Mouse (Mus musculus) small intestine, adult 2 months (tissue): Measurements from ENCODE around the gene Ncdn. TPM values are rescaled to one million over a fixed set of nuclear protein-coding genes. Genes with fewer than 3 reads are reported as not detected.
A peak's percentile ranks its signal among the peaks of the same experiment; 100 is the strongest.

Source experiments
- H3K27ac ChIP-seq: fragments of 200-500 bp; 2 replicates; pipeline ENCODE4 v1.5.1; 2012; ENCODE audit warnings: low read depth, low read length, control low read depth, inconsistent platforms; ENCODE audit not compliant: insufficient read depth
- H3K27me3 ChIP-seq: fragments of 200-500 bp; 2 replicates; pipeline ENCODE4 v1.6.1; 2012; ENCODE audit warnings: mild to moderate bottlenecking, moderate library complexity, low read length, inconsistent platforms; ENCODE audit not compliant: control insufficient read depth, insufficient read depth
- H3K36me3 ChIP-seq: fragments of 200-500 bp; 2 replicates; pipeline ENCODE4 v1.6.1; 2012; ENCODE audit warnings: mild to moderate bottlenecking, low read length, control low read depth, inconsistent platforms; ENCODE audit not compliant: control insufficient read depth, insufficient read depth
- H3K4me1 ChIP-seq: fragments of 200-500 bp; 2 replicates; pipeline ENCODE4 v1.6.1; 2012; ENCODE audit warnings: low read length, inconsistent platforms, mixed read lengths; ENCODE audit not compliant: control insufficient read depth, insufficient read depth, insufficient read length
- H3K4me3 ChIP-seq: fragments of 200-500 bp; 2 replicates; pipeline ENCODE4 v1.5.1; 2012; ENCODE audit warnings: low read depth, mild to moderate bottlenecking, control low read depth, inconsistent platforms, low read length, moderate library complexity
- CTCF ChIP-seq: fragments of 200-500 bp; IDR thresholded peaks from 2 replicates; pipeline ENCODE4 v1.5.1; 2012; ENCODE audit warnings: low read depth, mild to moderate bottlenecking, control low read depth, inconsistent platforms, low read length, moderate library complexity, mixed read lengths; ENCODE audit not compliant: insufficient replicate concordance, insufficient read length; ENCODE audit errors: extremely low read depth
- POLR2A ChIP-seq: fragments of 200-500 bp; IDR thresholded peaks from 2 replicates; pipeline ENCODE4 v1.6.1; 2012; ENCODE audit warnings: low read depth, mild to moderate bottlenecking, control low read depth, inconsistent platforms, low read length, moderate library complexity
- WGBS: fragments of 180-500 bp; shearing (Covaris S2); methylation state at CpG from one replicate; pipeline ENCODE4 v1.1.7; 2018; 5-methylcytosine and 5-hydroxymethylcytosine counted together
- polyA plus RNA-seq: library from polyadenylated mRNA; depleted of rRNA; stranded (reverse); fragments of >200 nt; gene quantifications from 2 replicates; pipeline ENCODE4 v1.2.3, GENCODE M21; 2012

The Ncdn gene
- polyA plus RNA-seq, 1 experiment, result 27.2 TPM

DNA sequence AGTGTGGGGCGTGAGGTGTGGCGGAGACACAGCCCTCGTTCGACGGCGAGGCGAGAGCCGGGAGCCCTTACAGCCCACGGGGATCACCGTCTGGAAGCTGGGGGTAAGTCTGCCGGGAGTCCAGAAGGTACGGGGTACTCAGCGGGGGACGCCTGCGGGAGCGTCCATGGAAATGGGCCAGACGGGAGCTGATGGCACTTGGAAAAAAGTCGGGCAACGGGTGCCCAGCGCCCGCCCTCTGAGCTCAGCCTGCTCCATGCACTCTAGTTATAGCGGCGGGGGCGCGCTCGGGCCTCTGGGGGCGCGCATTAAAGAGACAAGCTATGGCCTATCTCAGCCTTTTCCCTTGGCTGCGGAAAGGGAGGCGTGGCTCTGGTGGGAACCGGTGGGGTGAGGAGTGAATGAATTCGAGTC, 17.2 kb downstream of the Ncdn start, which contains the start of gene Tfap2e:
TSS of gene Tfap2e (minus strand) at position 240 of the 414 bp plus-strand sequence.
- H3K27me3 ChIP-seq, result peaks cover 51% of the 10 kb centered on the region
- no peaks in the 10 kb centered on the region for H3K36me3 ChIP-seq
- TF ChIP-seq POLR2A (no peak), CTCF (no peak)
- peak within 1 kb of the TSS; percentile 26 for H3K4me3 ChIP-seq
- WGBS, result 2% methylated on average over 32 of the region's 32 CpGs
- H3K27ac ChIP-seq, result no peak within 1 kb of the TSS
- H3K4me1 ChIP-seq, result peaks cover 8% of the 10 kb centered on the region

DNA sequence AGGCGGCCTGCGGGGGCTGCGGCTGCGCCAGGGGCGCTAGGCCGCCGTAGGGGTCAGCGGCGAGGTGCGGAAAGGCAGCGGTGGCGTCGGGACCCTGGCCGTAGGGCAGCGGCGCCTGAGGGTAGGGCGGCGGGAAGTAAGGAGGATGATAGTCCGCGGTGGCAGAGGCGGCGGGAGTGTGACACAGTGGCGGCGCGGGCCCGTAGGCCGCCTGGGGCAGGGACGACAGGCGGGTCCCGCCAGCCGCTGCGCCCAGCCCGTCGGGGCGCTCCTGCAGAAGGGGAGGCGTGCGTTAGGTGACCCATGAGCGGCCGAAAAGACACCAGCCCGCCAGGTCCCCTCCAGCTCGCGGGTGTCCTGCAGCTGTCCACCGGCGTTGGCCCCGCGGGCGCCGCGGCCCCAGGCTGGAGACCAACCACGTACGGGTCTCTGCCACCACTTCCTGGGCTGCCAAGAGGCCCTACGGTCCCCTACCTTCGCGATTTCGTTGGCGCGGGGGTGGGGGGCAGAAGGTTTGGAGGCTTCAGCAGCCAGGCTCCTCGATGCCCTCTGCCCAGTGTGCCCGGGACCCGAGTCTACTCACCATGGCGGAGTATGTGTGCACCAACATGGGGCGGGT, 17.7 kb downstream of the Ncdn start:
- H3K4me3 ChIP-seq, result peak overlapping the region; percentile 26
- TF ChIP-seq CTCF (no peak), POLR2A (no peak)
- peaks cover 8% of the 10 kb centered on the region for H3K4me1 ChIP-seq
- no peak overlapping the region for H3K27ac ChIP-seq
- 2% methylated on average over 62 of the region's 62 CpGs for WGBS
- peaks cover 55% of the 10 kb centered on the region for H3K27me3 ChIP-seq
- no peaks in the 10 kb centered on the region for H3K36me3 ChIP-seq

DNA sequence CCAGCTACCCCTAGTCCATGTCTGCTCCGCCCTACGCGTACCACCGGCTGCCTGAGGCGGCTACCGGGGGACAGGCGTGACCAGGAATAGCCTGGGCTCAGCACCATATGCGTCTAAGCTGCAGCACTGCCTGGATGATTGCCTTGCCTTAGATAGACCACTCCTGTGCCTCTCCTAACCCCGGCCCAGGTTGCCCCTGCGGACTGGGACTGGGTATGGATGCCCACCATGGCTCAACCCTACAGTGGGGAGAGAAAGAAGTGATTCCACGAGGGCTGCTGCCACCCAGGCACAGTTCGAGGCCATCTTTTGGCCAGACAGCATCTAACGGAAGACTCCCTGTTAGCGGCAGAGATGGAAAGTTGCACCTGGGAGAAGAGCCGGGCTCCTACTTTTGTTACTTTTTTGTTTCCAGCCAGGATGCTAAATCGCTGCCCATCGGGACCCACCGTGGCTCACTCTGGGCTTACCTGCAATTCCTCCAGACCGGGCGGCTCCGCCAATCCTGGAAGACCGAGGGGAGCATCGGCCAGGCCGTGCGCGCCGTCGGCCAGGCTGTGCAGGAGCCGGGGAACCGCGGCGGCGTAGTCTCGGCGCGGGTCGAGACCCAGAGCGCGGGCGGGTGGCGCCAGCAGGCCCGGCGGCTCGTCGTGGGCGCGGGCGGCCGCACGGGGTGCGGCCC, 18.4 kb downstream of the Ncdn start:
- 6% methylated on average over 51 of the region's 51 CpGs for WGBS
- Histone ChIP-seq H3K4me1 (peaks cover 8% of the 10 kb centered on the region), H3K36me3 (no peaks in the 10 kb centered on the region), H3K27ac (no peak overlapping the region), H3K27me3 (peaks cover 55% of the 10 kb centered on the region), H3K4me3 (peak overlapping the region; percentile 26; the same call in 1 of the 2 replicates)
- no peak for TF ChIP-seq CTCF
- no peak for TF ChIP-seq POLR2A

DNA sequence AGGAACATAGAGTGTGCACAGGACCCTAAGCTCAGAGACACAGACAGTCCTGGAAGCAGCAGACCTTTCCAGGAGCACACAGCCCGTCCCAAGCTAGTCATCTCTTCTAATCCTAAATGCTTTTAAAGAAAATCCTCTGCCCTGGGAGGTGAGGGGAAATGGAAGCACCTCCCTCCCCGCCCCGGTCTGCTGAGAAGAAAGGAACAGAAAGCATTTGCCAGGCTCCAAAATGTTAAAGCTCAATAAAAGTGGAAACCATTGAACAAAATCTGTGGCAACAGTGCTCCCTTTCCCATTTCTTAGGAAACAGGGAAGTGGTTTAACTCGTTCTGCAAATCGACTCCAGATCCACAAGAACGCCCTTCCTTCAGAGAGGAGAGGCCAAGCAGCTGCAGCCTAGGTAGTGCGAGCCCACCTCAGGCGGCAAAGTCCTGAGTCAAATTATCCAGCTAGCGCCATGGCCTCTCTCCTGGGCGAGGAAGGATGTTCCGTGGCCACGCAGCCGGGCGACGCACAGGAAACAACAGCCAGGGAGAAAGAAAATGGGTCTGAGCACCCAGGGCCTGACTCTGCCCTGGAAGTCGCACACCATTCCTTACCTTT, 19.1 kb downstream of the Ncdn start:
- Histone ChIP-seq H3K27me3 (peaks cover 58% of the 10 kb centered on the region), H3K27ac (no peak overlapping the region), H3K4me3 (no peak overlapping the region), H3K4me1 (peaks cover 8% of the 10 kb centered on the region), H3K36me3 (no peaks in the 10 kb centered on the region)
- WGBS, result 6% methylated on average over 16 of the region's 16 CpGs
- no peak for TF ChIP-seq CTCF
- no peak for TF ChIP-seq POLR2A

DNA sequence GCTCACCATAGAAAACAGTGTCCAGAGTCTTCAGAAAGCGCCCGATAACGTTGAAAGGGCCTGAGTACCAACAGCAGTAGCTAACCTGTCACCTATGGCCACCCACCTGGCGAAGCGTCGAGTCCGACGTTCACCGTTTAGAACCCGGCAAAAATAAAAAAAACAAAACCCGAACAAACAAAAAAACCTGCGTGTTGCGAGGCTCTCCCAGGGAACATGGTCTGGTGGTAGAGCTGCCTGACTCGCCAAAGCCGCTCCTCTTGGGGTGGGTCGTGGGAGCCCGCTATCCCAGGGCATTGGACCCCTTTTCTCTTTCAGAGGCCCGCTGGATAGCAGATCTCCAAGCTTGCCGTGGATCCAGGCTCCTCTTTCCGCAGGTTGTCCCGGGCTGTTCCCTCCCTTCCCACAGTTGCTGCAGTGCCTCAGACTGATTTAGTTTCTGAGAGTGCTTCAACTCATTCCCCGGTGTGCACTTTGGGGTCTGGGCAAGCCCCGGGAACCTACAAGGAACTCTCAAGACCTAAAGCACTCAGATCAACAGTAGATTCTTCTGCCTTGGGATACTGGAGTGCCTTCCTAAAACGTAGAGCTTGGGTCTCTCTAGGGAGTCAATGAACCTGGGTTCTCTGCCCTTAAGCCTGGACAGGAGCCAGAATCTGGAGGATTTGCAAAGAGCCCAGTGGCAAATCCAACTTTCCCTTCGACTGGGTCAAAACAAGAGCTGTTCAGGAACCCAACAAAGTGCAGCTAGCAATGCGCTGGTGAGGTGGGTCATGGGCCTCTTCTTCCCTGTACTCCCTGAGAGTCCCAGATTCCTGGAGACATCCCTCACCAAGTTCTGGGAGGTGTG, 20.5 kb downstream of the Ncdn start:
- 7% methylated on average over 26 of the region's 26 CpGs for WGBS
- H3K4me3 ChIP-seq, result no peak overlapping the region

DNA sequence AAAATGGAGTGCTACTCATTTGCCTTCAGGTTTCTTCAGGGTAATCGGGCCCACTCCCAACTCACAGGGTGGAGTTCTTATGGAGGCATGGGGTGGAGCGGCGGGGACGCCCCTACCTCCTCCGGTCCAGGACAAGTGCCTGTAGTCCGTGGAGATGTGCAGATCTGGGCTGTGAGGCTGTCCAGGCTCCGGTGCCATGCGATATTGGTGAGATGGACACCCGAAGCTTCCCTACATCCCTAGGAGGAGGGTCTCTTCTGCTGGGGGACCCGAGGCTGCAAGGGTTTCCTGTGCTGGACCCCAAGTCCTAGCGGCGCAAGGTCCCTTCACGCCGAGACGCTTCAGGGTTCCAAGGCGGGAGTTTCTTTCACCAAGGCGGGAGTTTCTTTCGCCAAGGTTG, 21.1 kb downstream of the Ncdn start:
- TF ChIP-seq CTCF (no peak), POLR2A (no peak)
- WGBS, result 6% methylated on average over 18 of the region's 18 CpGs
- H3K27me3 ChIP-seq, result peaks cover 58% of the 10 kb centered on the region
- no peak overlapping the region for H3K4me3 ChIP-seq
- no peak overlapping the region for H3K27ac ChIP-seq
- H3K4me1 ChIP-seq, result peaks cover 8% of the 10 kb centered on the region
- no peaks in the 10 kb centered on the region for H3K36me3 ChIP-seq

More for the DNA sequence above, 20.5 kb downstream of the Ncdn start:
- Histone ChIP-seq H3K27me3 (peaks cover 58% of the 10 kb centered on the region), H3K4me1 (peaks cover 8% of the 10 kb centered on the region), H3K27ac (no peak overlapping the region), H3K36me3 (no peaks in the 10 kb centered on the region)
- no peak for TF ChIP-seq CTCF
- no peak for TF ChIP-seq POLR2A

DNA sequence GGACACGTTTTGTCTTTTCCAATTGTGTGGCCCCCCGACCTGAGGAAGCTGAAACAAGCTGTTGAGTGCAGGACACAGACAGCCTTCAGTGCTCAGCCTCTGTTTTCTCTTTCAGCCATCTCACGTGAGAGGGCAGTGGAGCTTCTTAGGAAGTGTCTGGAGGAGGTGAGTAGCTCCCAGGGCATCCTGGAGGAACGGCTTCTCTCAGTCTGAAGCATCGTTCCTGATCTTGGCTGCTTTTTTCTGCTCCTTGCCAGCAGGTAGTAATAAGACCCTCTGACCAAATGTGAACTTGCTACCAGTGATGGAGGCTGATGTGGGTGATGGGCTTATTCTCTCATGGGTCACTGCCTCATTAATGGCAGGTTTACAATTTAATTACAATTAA, 45.8 kb downstream of the Ncdn start:
- Histone ChIP-seq H3K36me3 (peaks cover 55% of the 10 kb centered on the region), H3K4me1 (no peaks in the 10 kb centered on the region), H3K27ac (no peak overlapping the region), H3K4me3 (no peak overlapping the region), H3K27me3 (no peaks in the 10 kb centered on the region)
- WGBS, result 88% methylated on average over 5 of the region's 5 CpGs
- TF ChIP-seq CTCF (no peak), POLR2A (no peak)
